Mouse (Mus musculus) megakaryocyte, embryonic 14.5 days (primary cell): ENCODE measurements at regions not wholly inside any gene's neighbourhood (a gene's known extent, or its start where the extent isn't known, plus 50 kb on each side); places are given as distances from the start of the nearest gene placed in this dataset.

ENCODE experiments used
- FLI1 ChIP-seq: IDR thresholded peaks from 2 replicates; pipeline ENCODE4 v1.6.1; 2012; ENCODE audit warnings: low read length, inconsistent platforms, mixed read lengths
- GATA1 ChIP-seq: IDR thresholded peaks from 3 replicates; pipeline ENCODE4 v1.6.1; 2012; ENCODE audit warnings: mixed read lengths, low read length, inconsistent platforms, borderline replicate concordance

DNA sequence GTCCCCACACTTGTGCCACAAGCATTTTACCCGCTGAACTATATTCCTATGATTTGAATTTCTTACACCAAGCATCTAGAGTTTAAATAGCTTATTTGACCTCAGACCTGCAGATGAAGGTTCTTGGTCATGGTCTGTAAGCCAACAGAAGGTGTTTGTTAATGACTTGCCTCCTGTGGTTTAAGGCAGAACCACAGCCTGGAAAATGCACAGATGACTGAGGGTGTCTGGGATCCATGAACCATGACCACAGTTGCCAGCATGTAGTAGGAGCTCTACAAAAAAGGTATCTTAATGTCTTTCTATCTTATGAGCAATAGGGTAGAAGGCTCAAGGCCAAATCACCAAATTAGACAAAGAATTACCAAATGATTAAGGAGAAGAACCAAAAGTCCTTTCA is 367.6 kb downstream of the Atp6ap1l start:
- TF ChIP-seq GATA1 (no peak), FLI1 (no peak)
